Mouse (Mus musculus) cerebellum, adult 2 months (tissue): Measurements from ENCODE around the gene Pck2.

ENCODE experiments used
- CTCF ChIP-seq: fragments of 200-500 bp; IDR thresholded peaks from 2 replicates; pipeline ENCODE4 v1.5.1; 2011; ENCODE audit warnings: low read depth, mild to moderate bottlenecking, control low read depth, low read length, moderate library complexity, borderline replicate concordance; ENCODE audit not compliant: insufficient read depth
- POLR2A ChIP-seq: fragments of 200-500 bp; IDR thresholded peaks from 2 replicates; pipeline ENCODE4 v1.6.1; 2011; ENCODE audit warnings: low read length, control low read depth, borderline replicate concordance; ENCODE audit not compliant: insufficient read depth

GRCm38 (mm10) chr14:55558740-55559448 lies 18.8 kb downstream of the Pck2 start:
- TF ChIP-seq POLR2A (no peak), CTCF (no peak)
